Mouse (Mus musculus): ENCODE measurements around the gene Ehhadh.
"Not testable (repeated sequence)": the region's sequence is repeated elsewhere in the genome, so short reads cannot be mapped to it uniquely, and the experiment has no call there.

The Ehhadh gene

DNA sequence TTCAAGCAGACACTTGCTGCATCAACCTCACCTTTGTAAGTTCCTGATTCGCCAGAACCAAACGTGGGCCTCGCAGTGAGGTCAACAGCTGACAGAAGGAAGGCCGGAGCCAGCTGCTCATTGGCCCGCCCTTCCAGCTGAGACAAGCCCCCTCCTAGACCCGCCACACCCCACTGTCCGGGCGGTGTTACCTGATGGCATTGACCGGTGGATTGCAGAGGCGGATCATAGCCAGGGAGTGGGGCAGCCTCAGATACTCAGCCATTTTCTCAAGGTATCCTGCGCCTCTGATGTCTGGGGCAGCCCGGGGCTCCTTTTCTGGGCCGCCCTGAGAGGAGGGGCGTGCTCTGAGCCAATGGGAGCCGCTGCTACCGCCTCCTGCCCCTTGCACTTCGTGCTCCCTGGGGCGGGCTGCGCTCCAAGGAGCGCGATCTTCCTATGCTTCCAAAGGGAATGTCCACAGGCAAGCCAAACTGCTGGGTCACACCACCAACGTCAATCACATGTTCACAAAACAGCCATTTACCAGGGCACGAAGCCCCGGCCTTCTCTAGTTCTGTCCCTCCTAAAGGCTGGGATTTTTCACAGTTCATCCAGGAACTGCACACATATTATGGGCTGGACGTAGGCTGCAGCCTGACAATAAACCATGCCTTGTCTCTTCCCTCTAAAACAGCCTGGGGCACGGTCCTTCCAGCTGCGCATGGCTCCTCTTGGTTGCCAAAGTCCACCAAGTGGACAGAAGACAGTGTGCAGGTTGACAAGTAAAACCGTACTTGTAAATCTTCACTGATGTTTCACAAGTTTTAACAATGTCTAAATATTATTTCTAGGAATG, at the start of gene Ehhadh:
Gene Ehhadh, minus strand, starts transcription at position 292 of the 838 bp plus-strand sequence.
- DNase-seq (ENCODE audit: low spot score), result peak; percentile 67

DNA sequence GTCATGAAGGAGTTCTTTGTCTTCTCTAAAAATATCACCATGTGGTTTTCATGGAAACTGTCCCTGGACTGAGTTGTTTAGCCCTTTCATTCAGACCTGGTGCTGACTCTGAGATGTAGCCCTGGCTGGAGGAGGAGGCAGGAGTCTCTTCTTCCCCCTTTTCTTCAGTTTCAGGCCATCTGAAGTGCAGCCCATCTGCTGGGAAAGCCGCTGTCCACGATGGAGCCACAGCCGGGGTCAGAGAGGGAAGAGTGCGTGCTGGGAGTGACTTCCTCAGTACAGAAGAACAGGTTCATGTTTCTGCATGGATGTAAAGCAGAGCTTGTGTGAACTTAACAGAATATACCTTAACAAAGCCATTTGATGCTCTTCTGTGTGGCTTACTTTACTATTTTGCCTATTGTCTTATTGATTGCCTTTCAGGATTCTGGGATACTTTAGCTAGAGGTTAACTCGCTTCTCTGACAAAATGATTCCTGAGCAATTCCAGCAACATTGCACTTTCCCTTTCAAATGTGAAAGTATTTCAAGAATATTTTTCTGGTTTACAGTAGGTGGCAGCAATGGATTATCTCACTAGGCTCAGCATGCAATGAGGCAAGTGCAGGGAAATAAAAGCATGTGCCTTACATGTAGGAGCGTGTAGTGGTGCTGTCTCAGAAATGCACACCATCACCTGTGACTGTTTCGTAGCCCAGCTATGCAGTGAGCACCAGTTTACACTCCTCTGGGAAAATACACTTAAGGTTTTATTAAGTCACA, 48.9 kb upstream of the Ehhadh start:
- DNase-seq (ENCODE audit: low spot score), result no peak

DNA sequence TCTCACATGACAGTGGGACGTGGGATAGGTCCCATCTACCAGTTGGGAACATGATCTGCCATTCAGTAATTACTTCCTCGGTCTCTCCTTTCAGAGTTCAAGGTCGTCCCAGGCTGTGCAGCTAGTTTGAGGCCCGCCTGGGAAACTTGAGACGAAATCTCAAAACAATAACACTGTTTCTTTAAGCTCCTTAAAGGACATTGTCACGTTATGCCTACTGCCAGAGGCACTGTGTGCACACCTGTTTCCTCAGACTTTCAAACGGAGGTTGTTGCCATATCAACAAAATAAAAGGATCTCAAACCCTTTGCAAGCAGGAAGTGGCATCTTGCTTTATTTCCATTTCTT, 48.0 kb upstream of the Ehhadh start:
- no peak for DNase-seq (ENCODE audit: low spot score)

DNA sequence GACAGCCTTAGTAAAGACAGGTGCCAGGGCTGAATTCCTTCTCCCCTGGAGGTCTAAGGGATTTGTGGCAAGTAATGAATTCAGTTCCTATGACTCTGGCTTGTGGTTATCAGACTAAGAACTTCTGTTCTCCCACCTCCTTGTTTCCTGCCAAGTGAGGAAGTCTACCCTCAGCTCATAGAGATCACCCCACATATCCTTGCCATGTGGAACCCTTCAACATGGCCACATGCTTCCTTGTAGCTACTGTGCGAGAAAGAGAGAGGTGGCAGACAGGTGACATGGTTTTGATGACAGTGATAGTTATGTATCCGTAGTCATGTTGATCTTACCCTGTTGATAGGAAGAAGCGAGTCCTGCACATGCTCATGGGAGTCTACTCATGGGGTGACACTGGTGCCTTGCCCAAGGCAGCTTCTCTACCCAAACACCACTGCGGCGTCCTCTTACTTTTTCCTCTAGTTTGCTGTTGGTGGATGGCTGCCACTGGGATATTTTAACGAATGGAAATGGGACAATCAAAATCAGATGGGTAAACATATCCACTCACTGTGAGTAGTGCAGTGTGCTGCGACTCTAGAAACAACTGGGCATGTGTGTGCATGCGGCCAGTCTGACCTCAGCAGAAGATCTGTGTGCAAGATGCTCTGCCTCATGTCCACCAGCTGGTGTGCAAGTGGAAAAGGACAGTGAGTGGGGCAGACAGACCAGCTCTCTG, 47.4 kb upstream of the Ehhadh start:
- DNase-seq (ENCODE audit: low spot score), result no peak

DNA sequence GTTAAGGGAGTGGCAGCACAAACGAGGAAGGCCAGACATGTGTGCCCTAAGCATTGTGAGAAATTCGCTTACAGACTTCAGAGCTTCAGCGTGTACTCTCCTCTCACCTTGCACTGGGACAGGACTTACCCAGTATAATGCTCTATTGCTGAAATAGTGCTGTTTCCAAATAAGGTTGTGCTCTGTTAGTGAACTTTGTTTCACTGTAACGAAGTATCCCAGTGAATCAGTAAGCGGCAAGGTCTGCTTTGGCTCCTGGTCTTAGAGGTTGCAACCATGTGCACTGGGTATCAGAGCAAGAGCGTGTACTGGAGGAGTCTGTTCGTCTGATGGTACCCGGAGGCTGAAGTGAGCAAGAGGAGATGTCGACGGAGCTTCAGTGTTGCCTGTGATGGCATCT, 46.4 kb upstream of the Ehhadh start:
- no peak for DNase-seq (ENCODE audit: low spot score)

DNA sequence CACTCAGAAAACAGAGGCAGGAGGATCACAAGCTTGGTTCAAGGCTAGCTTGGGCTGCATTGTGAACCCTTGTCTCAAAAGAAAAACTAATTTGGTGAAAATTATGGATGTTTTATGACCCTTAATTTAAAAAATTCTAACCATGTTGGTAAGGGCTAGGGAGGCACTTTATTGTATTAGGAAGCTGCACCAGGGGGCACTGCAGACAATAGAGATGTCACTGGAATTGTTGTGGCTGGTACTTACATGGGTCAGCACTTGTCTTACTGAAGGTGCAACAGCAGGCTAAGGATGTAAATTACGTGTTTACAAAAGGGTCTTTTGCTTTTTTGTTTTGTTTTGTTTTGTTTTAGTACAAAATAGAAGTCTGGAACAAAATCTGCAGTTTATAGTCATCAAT, 45.9 kb upstream of the Ehhadh start:
- DNase-seq (ENCODE audit: low spot score), result no peak

DNA sequence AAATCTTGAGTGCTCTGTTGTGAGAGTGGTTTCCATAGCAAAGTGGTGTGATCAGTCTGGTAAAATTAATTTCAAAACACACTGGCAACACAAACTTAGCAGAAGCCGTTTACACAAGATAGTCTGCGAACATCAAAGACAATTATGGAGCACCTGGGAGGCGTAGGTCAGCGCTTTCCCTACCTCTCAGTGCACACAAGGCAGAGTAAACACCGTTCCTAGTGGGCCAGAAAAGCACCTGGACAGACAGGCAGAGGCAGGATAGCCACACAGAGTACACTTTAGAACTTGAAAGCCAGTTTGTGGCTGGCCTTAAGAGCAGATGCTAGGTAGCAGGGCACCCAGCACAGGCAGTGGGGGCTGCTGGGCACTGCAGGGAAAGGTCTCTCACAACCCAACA, 44.2 kb upstream of the Ehhadh start:
- DNase-seq (ENCODE audit: low spot score), result no peak

DNA sequence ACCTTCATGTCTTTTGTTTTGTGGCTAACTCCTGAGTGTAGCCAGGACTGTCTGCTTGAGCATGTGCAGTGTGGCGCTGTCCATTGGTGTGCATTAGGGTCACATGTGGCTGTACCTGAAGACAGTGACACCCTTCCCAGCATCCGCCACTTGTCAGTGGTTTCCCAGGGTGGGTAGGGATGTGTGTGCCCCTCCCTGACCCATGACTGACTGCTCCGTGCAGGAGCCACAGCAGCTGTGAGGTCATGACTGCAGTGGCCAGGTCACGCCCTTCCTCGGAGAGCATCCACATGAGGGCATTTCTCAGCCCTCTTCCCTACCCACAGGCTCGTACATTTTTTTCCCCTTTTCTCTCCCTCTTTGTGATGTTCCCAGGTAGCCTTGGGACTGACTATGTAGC, 43.2 kb upstream of the Ehhadh start:
- DNase-seq (ENCODE audit: low spot score), result no peak

DNA sequence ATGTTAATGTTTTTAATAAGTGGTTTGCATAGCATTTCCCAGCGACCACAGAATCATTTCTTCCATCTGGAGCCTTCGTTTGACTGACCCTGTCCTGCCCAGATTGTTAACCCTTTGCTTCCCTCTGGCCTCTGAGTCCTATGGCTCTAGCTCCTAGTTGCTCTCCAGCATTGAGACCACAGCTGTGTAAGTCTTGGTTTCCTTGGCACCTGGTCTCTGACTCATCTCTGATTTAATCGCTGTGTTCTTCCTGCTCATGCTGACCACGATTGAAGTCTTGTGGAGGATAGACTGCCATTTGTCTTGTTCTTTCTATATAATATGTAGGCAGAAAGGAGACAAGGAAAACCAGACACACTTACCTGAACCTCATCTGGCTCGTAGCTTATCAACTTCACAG, 42.1 kb upstream of the Ehhadh start:
- no peak for DNase-seq (ENCODE audit: low spot score)

DNA sequence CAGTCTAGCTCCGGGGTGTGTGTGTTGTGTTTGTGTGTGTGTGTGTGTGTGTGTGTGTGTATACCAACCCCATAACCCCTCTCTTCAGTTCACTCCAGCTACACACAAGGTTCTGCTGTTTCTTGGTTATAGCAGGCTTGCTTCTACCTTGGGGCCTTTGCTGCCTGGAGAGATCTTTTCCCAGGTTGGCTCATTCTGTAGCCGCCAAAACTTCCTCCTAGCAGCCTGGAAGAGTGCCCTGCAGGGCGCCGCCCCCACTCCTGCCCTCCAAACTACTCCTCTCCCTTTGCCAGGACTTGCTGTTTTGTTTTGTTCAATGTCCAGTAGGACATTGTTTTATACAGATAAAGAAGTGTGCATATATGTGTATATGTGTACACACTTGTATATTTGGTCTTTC, 40.0 kb upstream of the Ehhadh start:
- DNase-seq (ENCODE audit: low spot score), result no peak

DNA sequence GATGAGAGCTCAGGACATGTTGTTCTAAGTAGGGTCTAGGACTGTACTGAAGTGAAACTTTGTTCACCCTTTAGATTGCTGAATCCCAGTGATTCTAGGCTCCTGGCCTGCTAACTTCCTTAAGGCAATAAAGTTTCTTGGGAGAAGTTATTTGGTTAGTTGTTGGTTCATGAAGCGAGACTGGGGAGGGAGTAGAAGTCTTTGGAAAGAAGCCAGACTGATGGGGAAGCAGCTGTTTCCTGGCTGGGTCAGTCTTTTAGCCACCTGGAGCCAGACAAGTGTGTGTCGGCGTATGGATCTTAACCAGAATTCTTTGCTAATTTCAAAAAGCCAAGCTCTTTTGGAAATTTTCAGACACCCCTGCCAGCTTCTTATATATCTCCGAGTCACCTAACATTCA, 39.5 kb upstream of the Ehhadh start:
- DNase-seq (ENCODE audit: low spot score), result no peak

DNA sequence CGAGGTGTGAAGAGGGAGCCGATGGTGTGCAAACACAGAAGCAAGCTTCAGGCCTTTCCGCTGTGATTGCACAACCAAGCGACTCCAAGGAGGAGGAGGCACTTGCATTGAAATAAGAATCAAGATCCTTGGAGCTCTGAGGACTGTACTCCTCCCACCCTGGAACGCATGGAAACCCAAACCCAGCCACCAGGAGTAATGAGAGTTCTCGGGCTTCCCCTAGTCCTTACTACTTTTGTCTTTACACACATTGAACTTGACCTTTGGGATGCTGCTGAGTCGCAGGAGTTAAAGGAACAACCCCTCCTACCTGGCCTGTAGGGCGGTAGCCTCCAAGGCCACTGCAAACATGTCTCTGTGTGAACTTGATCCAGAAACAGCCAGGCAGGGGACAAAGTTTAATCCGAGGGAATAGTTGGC, 38.0 kb upstream of the Ehhadh start:
- no peak for DNase-seq (ENCODE audit: low spot score)

DNA sequence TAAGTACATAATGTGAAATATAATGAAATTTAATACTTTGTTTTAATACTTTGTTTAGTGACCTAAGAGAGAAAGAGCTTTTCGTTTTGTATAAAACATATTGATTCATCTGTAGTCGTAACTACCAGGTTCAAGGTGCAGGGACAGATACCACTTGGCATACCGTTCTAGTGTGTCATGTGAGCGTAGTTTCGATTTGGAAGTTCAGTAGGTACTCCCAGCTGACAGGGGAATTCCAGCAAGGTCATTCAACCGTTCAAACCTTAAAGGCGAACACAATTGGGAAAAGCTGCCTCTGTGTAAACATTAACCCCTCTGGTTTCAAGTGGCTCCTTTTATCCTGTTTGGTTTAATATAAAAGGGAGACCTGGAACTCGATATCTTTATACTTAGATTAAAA, 31.0 kb upstream of the Ehhadh start:
- DNase-seq (ENCODE audit: low spot score), result no peak

DNA sequence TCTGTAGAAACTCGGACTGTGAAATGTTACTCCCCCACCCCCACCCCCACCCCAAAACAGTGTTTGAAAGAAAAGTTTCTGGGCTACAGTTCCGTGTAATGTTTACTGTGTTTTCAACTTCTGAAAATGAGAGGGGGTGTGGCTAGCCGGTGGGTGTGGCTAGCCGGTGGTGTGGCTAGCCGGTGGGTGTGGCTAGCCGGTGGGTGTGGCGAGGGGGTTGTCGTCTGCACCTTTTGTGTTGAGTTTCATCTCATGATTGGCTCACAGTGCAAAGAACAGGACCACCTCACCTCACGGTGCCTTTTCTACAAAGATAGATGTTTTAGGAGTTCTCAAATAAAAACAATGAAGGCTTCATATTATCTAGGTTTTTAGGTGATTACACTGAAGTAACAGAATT, 30.5 kb upstream of the Ehhadh start:
- peak; percentile 40 for DNase-seq (ENCODE audit: low spot score)

DNA sequence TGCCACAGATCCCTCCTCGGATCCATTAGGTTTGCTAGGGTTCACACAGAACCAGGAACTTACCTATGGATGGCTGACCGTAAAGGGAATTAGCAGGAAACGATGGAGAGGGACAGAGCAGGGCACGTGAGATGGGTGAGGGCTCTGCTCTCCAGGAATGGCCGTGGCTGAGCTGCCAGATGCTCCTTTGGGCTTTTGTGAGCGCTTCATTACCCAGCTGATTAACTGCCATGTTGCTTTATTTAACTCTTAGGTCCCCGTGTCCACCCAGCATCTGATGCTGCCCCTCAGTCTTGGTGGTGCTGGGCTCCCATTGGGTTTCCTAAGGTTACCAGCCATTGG, 28.0 kb upstream of the Ehhadh start:
- DNase-seq (ENCODE audit: low spot score), result no peak

DNA sequence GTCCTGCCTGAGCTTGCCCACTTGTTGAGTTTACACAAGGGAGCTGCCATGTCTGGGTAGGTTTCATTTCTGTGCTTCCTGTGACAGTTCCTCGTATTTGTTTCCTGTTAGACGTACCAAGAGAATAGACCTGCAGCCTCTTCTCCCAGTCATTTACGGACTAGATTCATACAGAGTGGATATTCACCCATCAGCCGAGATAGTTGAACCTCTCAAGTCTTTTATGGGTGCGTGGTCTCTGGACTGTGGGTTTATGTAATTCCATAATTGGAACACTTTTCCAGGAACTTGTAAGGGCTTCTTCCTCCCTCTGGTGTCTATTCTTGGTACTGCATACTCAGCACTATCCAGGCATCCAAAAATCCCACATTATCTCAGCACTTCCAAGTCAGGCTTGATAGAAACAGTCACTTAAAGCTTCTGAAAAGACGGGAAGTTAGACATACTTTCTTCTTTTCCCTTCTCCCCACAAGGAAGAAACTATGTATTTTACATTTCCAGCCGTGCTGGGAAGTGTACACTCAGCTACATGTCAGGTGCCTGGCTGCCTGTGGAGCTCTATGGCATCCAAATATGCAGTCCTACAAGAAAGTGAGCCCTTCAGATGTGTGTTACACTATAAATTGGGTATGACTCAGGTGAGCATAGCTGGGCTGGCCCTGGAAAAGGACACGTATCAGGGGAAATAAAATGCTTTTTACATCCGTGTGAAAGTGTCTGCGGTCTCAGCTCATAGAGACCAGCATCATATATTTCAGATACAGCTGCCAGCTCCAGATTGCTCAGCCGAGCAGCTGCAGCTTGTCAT, 27.5 kb upstream of the Ehhadh start:
- peak; percentile 33 for DNase-seq (ENCODE audit: low spot score)

DNA sequence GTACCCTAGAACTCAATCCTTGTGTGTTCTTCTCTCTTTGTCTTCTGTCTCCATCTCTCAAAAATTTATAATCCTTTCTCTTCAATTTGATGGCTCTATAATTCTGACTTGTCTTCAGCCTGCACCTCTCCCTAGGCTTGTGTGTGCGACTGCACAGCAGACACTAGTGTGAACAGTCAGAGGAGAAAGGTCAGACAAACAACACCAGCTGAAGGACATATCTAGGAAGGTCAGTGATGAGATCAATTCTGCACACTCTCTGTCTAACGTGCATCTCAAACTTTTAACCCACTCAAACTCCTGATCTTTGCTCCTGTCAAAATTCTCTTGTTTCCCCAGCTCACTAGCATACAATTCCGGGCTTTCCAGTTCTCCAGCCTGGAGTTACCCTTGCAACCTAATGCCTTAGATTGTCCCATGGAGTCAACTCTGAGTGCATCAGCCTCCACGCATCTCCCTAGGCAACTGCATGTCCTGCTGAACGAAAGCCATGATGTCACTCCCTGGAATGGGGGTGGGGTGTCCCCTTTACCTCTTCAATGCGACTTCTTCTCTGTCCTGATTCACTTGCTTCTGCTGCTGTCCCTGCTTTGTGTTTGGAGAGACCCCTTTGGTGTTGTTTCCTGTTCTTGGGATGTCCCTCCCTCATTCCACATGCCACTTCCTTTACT, 25.7 kb upstream of the Ehhadh start:
- DNase-seq (ENCODE audit: low spot score), result no peak

DNA sequence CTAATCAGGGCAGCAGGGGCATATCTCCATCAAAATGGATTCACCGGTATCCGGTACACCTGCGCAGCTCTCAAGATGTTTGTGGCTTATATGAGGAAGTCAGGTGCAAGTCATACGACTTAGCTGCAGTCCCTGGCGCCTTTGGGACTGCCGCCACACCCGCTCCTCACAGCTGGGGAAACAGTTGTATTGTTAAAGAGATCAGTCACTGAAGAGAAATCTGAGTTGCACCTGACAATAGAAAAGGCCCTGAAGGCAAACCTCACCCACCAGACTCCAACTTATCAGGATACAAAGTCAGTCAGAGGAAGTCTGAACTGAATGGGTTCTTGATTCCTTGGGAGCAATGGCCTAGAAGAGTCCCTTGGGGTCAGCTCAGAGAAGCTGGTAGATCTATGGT, 20.2 kb upstream of the Ehhadh start:
- not testable (repeated sequence) for DNase-seq (ENCODE audit: low spot score)

DNA sequence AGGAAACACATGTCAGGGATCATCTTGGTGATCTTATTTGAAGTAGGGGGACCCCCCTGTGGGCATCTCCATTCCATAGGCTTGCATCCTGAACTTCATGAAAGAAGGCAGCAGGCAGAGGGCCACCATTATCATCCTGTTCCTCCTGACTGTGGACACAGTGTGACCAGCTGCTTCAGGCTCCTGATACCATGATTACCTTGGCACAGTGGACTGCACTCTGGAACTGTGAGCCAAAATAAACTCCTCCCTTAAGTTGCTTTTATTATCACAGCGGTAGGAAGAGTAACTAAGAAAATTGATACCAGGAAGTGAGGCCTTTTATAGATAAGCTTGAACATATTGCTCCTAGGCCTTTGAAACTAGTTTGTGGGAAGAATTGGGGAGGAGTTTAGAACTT, 19.3 kb upstream of the Ehhadh start:
- DNase-seq (ENCODE audit: low spot score), result no peak

DNA sequence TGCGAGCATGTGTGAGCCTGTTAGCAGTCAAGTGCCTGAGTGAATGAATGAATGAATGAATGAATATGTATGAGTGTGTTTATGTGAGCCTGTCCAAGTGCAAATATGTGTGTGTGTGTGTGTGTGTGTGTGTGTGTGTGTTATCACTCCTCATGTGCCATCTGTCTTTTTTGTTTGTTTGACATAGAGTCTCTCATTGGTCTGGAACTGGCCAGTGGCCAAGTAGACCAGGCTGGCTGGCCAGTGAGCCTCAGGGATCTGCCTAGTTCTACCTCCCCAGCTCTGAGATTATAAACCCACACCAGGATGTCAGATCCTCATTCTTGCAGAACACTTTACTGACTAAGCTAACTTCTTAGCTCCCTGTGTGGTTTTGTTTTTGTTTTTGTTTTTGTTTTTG, 16.7 kb upstream of the Ehhadh start:
- no peak for DNase-seq (ENCODE audit: low spot score)

DNA sequence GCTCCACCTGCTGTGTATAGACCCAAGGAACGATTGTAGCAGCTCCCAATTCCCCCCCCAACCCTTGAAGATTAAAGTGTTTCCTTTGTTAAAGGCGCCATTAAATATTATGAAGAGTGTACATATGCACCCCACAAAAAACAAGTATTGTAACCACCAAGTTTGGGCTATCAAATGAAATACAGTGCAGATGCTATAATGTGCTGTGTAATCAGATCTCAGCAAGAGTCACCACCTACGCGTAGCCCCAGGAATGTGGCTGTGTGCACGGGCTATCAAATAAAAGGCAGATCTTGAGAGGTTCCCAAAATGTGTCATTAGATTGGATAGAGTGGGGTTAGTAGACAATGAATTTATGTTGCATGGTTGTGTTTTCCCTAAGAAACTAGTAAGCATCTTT, 7.5 kb upstream of the Ehhadh start:
- DNase-seq (ENCODE audit: low spot score), result no peak

DNA sequence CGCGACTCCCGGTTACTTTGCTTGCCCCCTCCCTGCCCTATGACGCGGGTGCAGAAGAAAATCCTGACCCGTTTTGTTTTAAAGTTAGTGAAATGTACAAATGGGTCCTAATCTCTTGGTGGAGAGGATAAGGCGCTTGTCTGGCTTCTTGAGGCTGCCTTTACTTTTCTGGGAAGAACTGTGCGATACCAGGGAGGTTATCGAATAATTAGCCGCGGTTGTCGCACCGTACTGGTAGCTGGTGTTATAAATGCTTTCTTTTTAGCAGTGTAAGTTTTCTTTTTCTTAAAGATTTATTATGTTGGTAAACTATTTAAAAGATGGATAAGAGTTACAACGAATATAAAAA, 7.1 kb upstream of the Ehhadh start:
- no peak for DNase-seq (ENCODE audit: low spot score)
